Mouse (Mus musculus) small intestine, adult 2 months (tissue): ENCODE results near the gene Ppp2ca.

ENCODE experiments used
- CTCF ChIP-seq: fragments of 200-500 bp; IDR thresholded peaks from 2 replicates; pipeline ENCODE4 v1.5.1; 2012; ENCODE audit warnings: low read depth, mild to moderate bottlenecking, control low read depth, inconsistent platforms, low read length, moderate library complexity, mixed read lengths; ENCODE audit not compliant: insufficient replicate concordance, insufficient read length; ENCODE audit errors: extremely low read depth
- POLR2A ChIP-seq: fragments of 200-500 bp; IDR thresholded peaks from 2 replicates; pipeline ENCODE4 v1.6.1; 2012; ENCODE audit warnings: low read depth, mild to moderate bottlenecking, control low read depth, inconsistent platforms, low read length, moderate library complexity

DNA sequence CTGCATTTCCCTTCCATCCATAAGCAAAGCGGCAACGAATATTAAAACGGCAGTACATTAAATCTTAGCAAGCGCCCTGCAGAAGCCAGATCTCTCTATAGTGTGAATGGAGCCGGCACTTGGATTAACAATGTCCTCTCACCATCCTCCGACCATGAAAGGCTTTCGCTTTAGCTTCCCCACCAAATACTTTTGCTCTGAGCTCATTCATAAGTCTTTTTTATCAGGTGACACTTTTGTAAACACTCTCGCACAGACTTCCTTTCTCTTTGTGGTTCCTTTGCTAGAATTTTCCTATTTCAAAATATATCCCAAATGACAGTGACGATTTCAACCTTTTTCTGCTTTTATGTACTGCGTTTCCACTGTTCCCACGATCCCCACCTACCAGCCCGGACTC, 70.0 kb downstream of the Ppp2ca start:
- TF ChIP-seq POLR2A (no peak), CTCF (no peak)
